Mouse (Mus musculus) forebrain, embryonic 12.5 days (tissue): Measurements from ENCODE around the gene Lgals12. TPM values are rescaled to one million over a fixed set of nuclear protein-coding genes. Genes with fewer than 3 reads are reported as not detected.

Experiments
- ATAC-seq: fragments of 200-750 bp; cut with Nextera tagmentation; 2 replicates; pipeline ENCODE4 v1.8.0; 2017; ENCODE audit warnings: moderate TSS enrichment; ENCODE audit not compliant: low FRiP score
- H3K27ac ChIP-seq: fragments of 300-500 bp; sonication (generic); 2 replicates; pipeline ENCODE4 v1.5.1; 2016; ENCODE audit warnings: mild to moderate bottlenecking
- H3K27me3 ChIP-seq: fragments of 300-500 bp; sonication (generic); 2 replicates; pipeline ENCODE4 v1.6.1; 2016; ENCODE audit warnings: mild to moderate bottlenecking
- H3K36me3 ChIP-seq: fragments of 300-500 bp; sonication (generic); replicated peaks from 2 replicates; pipeline ENCODE4 v1.6.1; 2016; ENCODE audit warnings: mild to moderate bottlenecking
- H3K4me1 ChIP-seq: fragments of 300-500 bp; sonication (generic); 2 replicates; pipeline ENCODE4 v1.6.1; 2016
- H3K4me2 ChIP-seq: fragments of 300-500 bp; sonication (generic); 2 replicates; pipeline ENCODE4 v1.6.1; 2016; ENCODE audit warnings: mild to moderate bottlenecking, moderate library complexity
- H3K4me3 ChIP-seq: fragments of 300-500 bp; sonication (generic); replicated peaks from 2 replicates; pipeline ENCODE4 v1.5.1; 2016; ENCODE audit warnings: mild to moderate bottlenecking
- H3K9ac ChIP-seq: fragments of 300-500 bp; sonication (generic); 2 replicates; pipeline ENCODE4 v1.6.1; 2016; ENCODE audit warnings: mild to moderate bottlenecking
- H3K9me3 ChIP-seq: fragments of 300-500 bp; sonication (generic); 2 replicates; pipeline ENCODE4 v1.6.1; 2016
- WGBS: fragments of 180-500 bp; shearing (Covaris S2); methylation state at CpG from one replicate; pipeline ENCODE4 v1.1.7; 2016; 5-methylcytosine and 5-hydroxymethylcytosine counted together
- polyA plus RNA-seq: library from polyadenylated mRNA; unstranded; fragments of >200 nt; fragmentation: Nextera tagmentation; extraction: Ambion mirVana; gene quantifications from 2 replicates; pipeline ENCODE4 v1.2.1, GENCODE M21; 2016

The Lgals12 gene
- polyA plus RNA-seq, 1 experiment from 2014 or later, result 0.10 TPM

GRCm38 (mm10) chr19:7577710-7578109 lies 29.3 kb downstream of the Lgals12 start:
- H3K9ac ChIP-seq, result no peak overlapping the region
- H3K36me3 ChIP-seq, result no peaks in the 10 kb centered on the region
- H3K9me3 ChIP-seq, result no peaks in the 10 kb centered on the region
- WGBS, result 88% methylated on average over 3 of the region's 3 CpGs
- no peak overlapping the region for H3K4me3 ChIP-seq
- H3K4me2 ChIP-seq, result no peak overlapping the region
- H3K27ac ChIP-seq, result no peak overlapping the region
- no peaks in the 10 kb centered on the region for H3K4me1 ChIP-seq
- H3K27me3 ChIP-seq, result no peaks in the 10 kb centered on the region
- no peak for ATAC-seq

GRCm38 (mm10) chr19:7576180-7576579 lies 30.8 kb downstream of the Lgals12 start:
- no peak overlapping the region for H3K4me2 ChIP-seq
- ATAC-seq, result no peak
- no peaks in the 10 kb centered on the region for H3K27me3 ChIP-seq
- H3K36me3 ChIP-seq, result no peaks in the 10 kb centered on the region
- no peak overlapping the region for H3K4me3 ChIP-seq
- H3K9ac ChIP-seq, result no peak overlapping the region
- no peak overlapping the region for H3K27ac ChIP-seq
- 94% methylated on average over 1 of the region's 1 CpGs for WGBS
- H3K4me1 ChIP-seq, result no peaks in the 10 kb centered on the region
- H3K9me3 ChIP-seq, result no peaks in the 10 kb centered on the region

GRCm38 (mm10) chr19:7569650-7570049 lies 37.3 kb downstream of the Lgals12 start:
- Histone ChIP-seq H3K36me3 (no peaks in the 10 kb centered on the region), H3K27me3 (no peaks in the 10 kb centered on the region), H3K4me3 (no peak overlapping the region), H3K9me3 (no peaks in the 10 kb centered on the region), H3K27ac (no peak overlapping the region), H3K4me1 (peaks cover 2% of the 10 kb centered on the region; the same call in 1 of the 2 replicates), H3K9ac (no peak overlapping the region), H3K4me2 (no peak overlapping the region)
- WGBS, result 89% methylated on average over 5 of the region's 5 CpGs
- no peak for ATAC-seq

GRCm38 (mm10) chr19:7568364-7568763 lies 38.6 kb downstream of the Lgals12 start:
- no peaks in the 10 kb centered on the region for H3K36me3 ChIP-seq
- WGBS, result 58% methylated on average over 3 of the region's 3 CpGs
- H3K4me3 ChIP-seq, result no peak overlapping the region
- H3K9ac ChIP-seq, result no peak overlapping the region
- no peak for ATAC-seq
- H3K27me3 ChIP-seq, result no peaks in the 10 kb centered on the region
- no peak overlapping the region for H3K27ac ChIP-seq
- no peaks in the 10 kb centered on the region for H3K9me3 ChIP-seq
- no peak overlapping the region for H3K4me2 ChIP-seq
- H3K4me1 ChIP-seq, result peaks cover 2% of the 10 kb centered on the region; the same call in 1 of the 2 replicates

GRCm38 (mm10) chr19:7566826-7567225 lies 40.2 kb downstream of the Lgals12 start:
- no peak for ATAC-seq
- Histone ChIP-seq H3K27ac (no peak overlapping the region), H3K4me1 (peaks cover 2% of the 10 kb centered on the region; the same call in 1 of the 2 replicates), H3K4me3 (no peak overlapping the region), H3K9ac (no peak overlapping the region), H3K27me3 (no peaks in the 10 kb centered on the region), H3K36me3 (no peaks in the 10 kb centered on the region), H3K9me3 (no peaks in the 10 kb centered on the region), H3K4me2 (no peak overlapping the region)
- WGBS, result 52% methylated on average over 3 of the region's 3 CpGs

- Histone ChIP-seq H3K4me2 (no peak overlapping the region), H3K9me3 (no peaks in the 10 kb centered on the region), H3K27ac (no peak overlapping the region), H3K9ac (no peak overlapping the region), H3K4me3 (no peak overlapping the region), H3K4me1 (peaks cover 2% of the 10 kb centered on the region; the same call in 1 of the 2 replicates), H3K27me3 (no peaks in the 10 kb centered on the region), H3K36me3 (no peaks in the 10 kb centered on the region)
- no peak for ATAC-seq
- WGBS, result 96% methylated on average over 1 of the region's 1 CpGs
Observed at GRCm38 (mm10) chr19:7564457-7564856, 42.5 kb downstream of the Lgals12 start.

- Histone ChIP-seq H3K9ac (no peak overlapping the region), H3K27ac (no peak overlapping the region), H3K9me3 (no peaks in the 10 kb centered on the region), H3K4me3 (no peak overlapping the region), H3K4me2 (no peak overlapping the region), H3K27me3 (no peaks in the 10 kb centered on the region), H3K36me3 (no peaks in the 10 kb centered on the region), H3K4me1 (peaks cover 2% of the 10 kb centered on the region; the same call in 1 of the 2 replicates)
- 88% methylated on average over 2 of the region's 2 CpGs for WGBS
- no peak for ATAC-seq
Observed at GRCm38 (mm10) chr19:7563676-7564075, 43.3 kb downstream of the Lgals12 start.

GRCm38 (mm10) chr19:7562601-7563129 lies 44.3 kb downstream of the Lgals12 start:
- H3K27ac ChIP-seq, result no peak overlapping the region
- no peak overlapping the region for H3K4me2 ChIP-seq
- no peak overlapping the region for H3K9ac ChIP-seq
- ATAC-seq, result no peak
- no peak overlapping the region for H3K4me3 ChIP-seq
- WGBS, result 83% methylated on average over 10 of the region's 10 CpGs
- H3K27me3 ChIP-seq, result peaks cover 6% of the 10 kb centered on the region; the same call in 1 of the 2 replicates
- no peaks in the 10 kb centered on the region for H3K9me3 ChIP-seq
- H3K36me3 ChIP-seq, result no peaks in the 10 kb centered on the region
- peaks cover 2% of the 10 kb centered on the region for H3K4me1 ChIP-seq

GRCm38 (mm10) chr19:7561456-7561855 lies 45.5 kb downstream of the Lgals12 start:
- ATAC-seq, result no peak
- 79% methylated on average over 3 of the region's 3 CpGs for WGBS
- Histone ChIP-seq H3K36me3 (no peaks in the 10 kb centered on the region), H3K4me2 (no peak overlapping the region), H3K9me3 (no peaks in the 10 kb centered on the region), H3K27ac (no peak overlapping the region), H3K4me3 (no peak overlapping the region), H3K9ac (no peak overlapping the region), H3K4me1 (peaks cover 5% of the 10 kb centered on the region; the same call in 1 of the 2 replicates), H3K27me3 (peaks cover 11% of the 10 kb centered on the region; the same call in 1 of the 2 replicates)

- Histone ChIP-seq H3K4me2 (no peak overlapping the region), H3K27ac (no peak overlapping the region), H3K36me3 (no peaks in the 10 kb centered on the region), H3K9ac (no peak overlapping the region), H3K9me3 (no peaks in the 10 kb centered on the region), H3K4me3 (no peak overlapping the region), H3K27me3 (peaks cover 13% of the 10 kb centered on the region; the same call in 1 of the 2 replicates), H3K4me1 (peaks cover 5% of the 10 kb centered on the region; the same call in 1 of the 2 replicates)
- 82% methylated on average over 4 of the region's 4 CpGs for whole genome bisulfite sequencing
- no peak for ATAC-seq
Observed at GRCm38 (mm10) chr19:7559986-7560385, 47.0 kb downstream of the Lgals12 start.

GRCm38 (mm10) chr19:7558675-7559074 lies 48.3 kb downstream of the Lgals12 start:
- H3K9me3 ChIP-seq, result no peaks in the 10 kb centered on the region
- no peak for ATAC-seq
- H3K27me3 ChIP-seq, result peaks cover 13% of the 10 kb centered on the region; the same call in 1 of the 2 replicates
- H3K4me1 ChIP-seq, result peaks cover 5% of the 10 kb centered on the region; the same call in 1 of the 2 replicates
- H3K4me3 ChIP-seq, result no peak overlapping the region
- no peak overlapping the region for H3K4me2 ChIP-seq
- no peak overlapping the region for H3K9ac ChIP-seq
- H3K27ac ChIP-seq, result no peak overlapping the region
- 87% methylated on average over 4 of the region's 4 CpGs for WGBS
- no peaks in the 10 kb centered on the region for H3K36me3 ChIP-seq

- H3K4me3 ChIP-seq, result peak overlapping the region; percentile 36
- WGBS, result 6% methylated on average over 4 of the region's 4 CpGs
- H3K36me3 ChIP-seq, result no peaks in the 10 kb centered on the region
- H3K9me3 ChIP-seq, result no peaks in the 10 kb centered on the region
- H3K4me2 ChIP-seq, result peak overlapping the region; percentile 60
- H3K27ac ChIP-seq, result no peak overlapping the region
- H3K4me1 ChIP-seq, result peaks cover 5% of the 10 kb centered on the region; the same call in 1 of the 2 replicates
- 0 out of 2 replicates have a peak overlapping the region, but pooled peaks have one; percentile 42 for H3K9ac ChIP-seq
- peaks cover 13% of the 10 kb centered on the region; the same call in 1 of the 2 replicates for H3K27me3 ChIP-seq
- ATAC-seq, result no peak
Observed at GRCm38 (mm10) chr19:7557844-7558243, 49.1 kb downstream of the Lgals12 start.

GRCm38 (mm10) chr19:7557328-7557822 lies 49.6 kb downstream of the Lgals12 start, which contains the start of gene Pla2g16:
Pla2g16 (plus strand) TSS chr19:7557459.
- ATAC-seq, result peak; percentile 70
- Histone ChIP-seq H3K27ac (no peak within 1 kb of the TSS), H3K4me1 (peaks cover 5% of the 10 kb centered on the region; the same call in 1 of the 2 replicates), H3K27me3 (peaks cover 13% of the 10 kb centered on the region; the same call in 1 of the 2 replicates), H3K4me3 (peak within 1 kb of the TSS; percentile 36), H3K4me2 (peak within 1 kb of the TSS; percentile 60), H3K9me3 (no peaks in the 10 kb centered on the region), H3K9ac (peak within 1 kb of the TSS; percentile 42; the same call in 1 of the 2 replicates), H3K36me3 (no peaks in the 10 kb centered on the region)
- WGBS, result under 1% methylated on average over 27 of the region's 27 CpGs
